Mouse (Mus musculus) hindbrain, postnatal 0 days (tissue): Measurements from ENCODE around the gene Fpr2. TPM values are rescaled to one million over a fixed set of nuclear protein-coding genes. Genes with fewer than 3 reads are reported as not detected.
A peak's percentile ranks its signal among the peaks of the same experiment; 100 is the strongest.

Experiments
- ATAC-seq: fragments of 200-750 bp; cut with Nextera tagmentation; 2 replicates; pipeline ENCODE4 v1.8.0; 2017; ENCODE audit warnings: mild to moderate bottlenecking, moderate TSS enrichment, moderate library complexity
- DNase-seq: peaks from one replicate; pipeline ENCODE4 v3.0.0-alpha.2; 2015; ENCODE audit warnings: low spot score
- H3K27ac ChIP-seq: fragments of 300-500 bp; sonication (generic); 2 replicates; pipeline ENCODE4 v1.5.1; 2014; ENCODE audit warnings: mild to moderate bottlenecking
- H3K27me3 ChIP-seq: fragments of 300-500 bp; sonication (generic); 2 replicates; pipeline ENCODE4 v1.6.1; 2014; ENCODE audit warnings: low read length, mixed read lengths; ENCODE audit not compliant: insufficient read depth
- H3K36me3 ChIP-seq: fragments of 300-500 bp; sonication (generic); 2 replicates; pipeline ENCODE4 v1.6.1; 2014; ENCODE audit warnings: low read length, mixed read lengths; ENCODE audit not compliant: insufficient read depth
- H3K4me1 ChIP-seq: fragments of 300-500 bp; sonication (generic); 2 replicates; pipeline ENCODE4 v1.6.1; 2014; ENCODE audit warnings: antibody characterized with exemption, low read length, mixed read lengths; ENCODE audit not compliant: insufficient read depth
- H3K4me2 ChIP-seq: fragments of 300-500 bp; sonication (generic); 2 replicates; pipeline ENCODE4 v1.6.1; 2014; ENCODE audit warnings: low read depth, mild to moderate bottlenecking, low read length, moderate library complexity, mixed read lengths
- H3K4me3 ChIP-seq: fragments of 300-500 bp; sonication (generic); 2 replicates; pipeline ENCODE4 v1.5.1; 2014; ENCODE audit warnings: low read length
- H3K9ac ChIP-seq: fragments of 300-500 bp; sonication (generic); replicated peaks from 2 replicates; pipeline ENCODE4 v1.6.1; 2014; ENCODE audit warnings: mild to moderate bottlenecking, low read length, moderate library complexity, mixed read lengths
- H3K9me3 ChIP-seq: fragments of 300-500 bp; sonication (generic); 2 replicates; pipeline ENCODE4 v1.6.1; 2016; ENCODE audit warnings: low read length, mixed read lengths
- CTCF ChIP-seq: IDR thresholded peaks from 2 replicates; pipeline ENCODE4 v1.5.1; 2016; ENCODE audit warnings: antibody characterized with exemption, control low read depth, low read depth
- WGBS: fragments of 180-500 bp; shearing (Covaris S2); extraction: QIAGEN DNeasy Blood & Tissue Kit; methylation state at CpG from one replicate; pipeline ENCODE4 v1.1.7; 2014; 5-methylcytosine and 5-hydroxymethylcytosine counted together
- polyA plus RNA-seq: library from polyadenylated mRNA; unstranded; fragments of >200 nt; fragmentation: Nextera tagmentation; extraction: Ambion mirVana; gene quantifications from 2 replicates; pipeline ENCODE4 v1.2.1, GENCODE M21; 2015
- total RNA-seq: library from RNA; depleted of rRNA; stranded (reverse); fragments of >200 nt; gene quantifications from 2 replicates; pipeline ENCODE4 v1.2.3, GENCODE M21; 2014

Fpr2 gene
- total and polyA plus RNA-seq, 2 experiments from 2014 or later = 0.41 TPM; not detected in 1

- no peaks in the 10 kb centered on the region; the same call in 1 of the 2 replicates for H3K36me3 ChIP-seq
- no peaks in the 10 kb centered on the region for H3K9me3 ChIP-seq
- no peak for DNase-seq
- no peak overlapping the region for H3K9ac ChIP-seq
- ATAC-seq = no peak
- H3K4me1 ChIP-seq = no peaks in the 10 kb centered on the region
- H3K27me3 ChIP-seq = no peaks in the 10 kb centered on the region
- 71% methylated on average over 10 of the region's 10 CpGs for WGBS
- H3K4me2 ChIP-seq = no peak overlapping the region
- H3K27ac ChIP-seq = no peak overlapping the region
- TF ChIP-seq CTCF = peak; percentile 40; the same call in 1 of the 2 replicates
- H3K4me3 ChIP-seq = no peak overlapping the region
Measured at GRCm38 (mm10) chr17:17845187-17846027, 42.2 kb upstream of the Fpr2 start.

DNA sequence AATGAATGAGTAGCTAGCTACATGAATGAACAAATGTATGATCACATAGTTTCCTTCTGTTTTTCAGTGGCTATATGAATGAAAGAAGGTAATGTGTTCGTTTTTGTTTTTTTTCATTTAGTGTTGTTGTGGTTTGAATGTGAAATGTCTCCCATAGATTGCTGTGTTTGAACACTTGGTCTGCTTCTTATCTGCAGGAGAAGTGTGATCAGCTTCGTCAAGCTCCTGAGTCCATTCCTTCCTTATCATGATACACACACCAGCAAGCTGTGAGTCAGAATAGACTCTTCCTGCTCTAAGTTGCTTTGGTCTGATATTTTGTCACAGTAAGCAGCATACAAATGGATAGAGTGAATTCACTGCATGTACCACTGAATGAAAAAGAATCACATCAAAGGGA lies 38.6 kb upstream of the Fpr2 start:
- WGBS = 76% methylated on average over 2 of the region's 2 CpGs
- H3K27ac ChIP-seq = no peak overlapping the region
- DNase-seq (no peak), ATAC-seq (no peak)
- H3K27me3 ChIP-seq = no peaks in the 10 kb centered on the region
- H3K4me2 ChIP-seq = no peak overlapping the region
- no peaks in the 10 kb centered on the region for H3K36me3 ChIP-seq
- no peak for TF ChIP-seq CTCF
- H3K9ac ChIP-seq = no peak overlapping the region
- H3K4me3 ChIP-seq = no peak overlapping the region
- no peaks in the 10 kb centered on the region for H3K4me1 ChIP-seq
- no peaks in the 10 kb centered on the region for H3K9me3 ChIP-seq

- no peaks in the 10 kb centered on the region for H3K36me3 ChIP-seq
- H3K4me3 ChIP-seq = peak overlapping the region; percentile 33
- H3K4me2 ChIP-seq = peak overlapping the region; percentile 52
- H3K27me3 ChIP-seq = no peaks in the 10 kb centered on the region
- no peaks in the 10 kb centered on the region for H3K4me1 ChIP-seq
- WGBS = 26% methylated on average over 55 of the region's 55 CpGs
- TF ChIP-seq CTCF = peak; percentile 17; the same call in 1 of the 2 replicates
- ATAC-seq (peak; percentile 64), DNase-seq (peak; percentile 38)
- no peaks in the 10 kb centered on the region for H3K9me3 ChIP-seq
- H3K9ac ChIP-seq = peak overlapping the region; percentile 44
- H3K27ac ChIP-seq = no peak overlapping the region; the same call in 1 of the 2 replicates
Measured at GRCm38 (mm10) chr17:17849906-17850712, 37.5 kb upstream of the Fpr2 start.

DNA sequence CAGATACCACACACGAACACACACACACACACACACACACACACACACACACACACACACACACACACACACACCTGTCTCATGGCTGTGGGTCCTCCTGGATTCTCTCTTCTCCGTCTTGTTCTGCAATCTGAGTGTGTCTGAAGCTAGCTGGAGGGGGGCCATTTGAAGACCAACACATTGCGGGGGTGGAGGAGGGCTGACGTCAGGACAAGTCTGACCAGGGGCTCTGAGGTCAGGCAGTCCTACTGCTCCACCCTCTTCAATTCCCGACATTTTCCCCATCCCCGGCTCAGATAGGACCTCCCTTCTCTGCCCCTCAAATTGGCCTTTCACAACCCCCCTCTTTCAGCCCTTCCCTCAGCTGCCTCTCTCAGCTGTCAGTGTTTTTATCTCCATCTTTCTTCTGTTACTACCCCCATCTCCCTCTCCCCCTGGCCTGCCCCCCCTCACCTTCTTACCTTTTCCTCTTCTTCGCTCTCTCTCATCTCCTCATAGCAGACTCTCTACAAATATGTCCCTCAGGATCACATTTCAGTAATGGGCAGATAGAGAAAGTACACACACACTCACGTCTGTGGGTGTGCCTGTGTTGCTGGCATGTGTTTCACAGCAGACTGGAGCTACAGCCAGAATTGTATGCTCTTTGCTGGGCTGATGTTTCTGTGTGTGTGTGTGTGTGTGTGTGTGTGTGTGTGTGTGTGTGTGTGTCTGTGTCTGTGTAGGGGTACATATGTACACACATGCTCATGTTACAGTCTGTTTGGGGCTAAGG lies 32.4 kb upstream of the Fpr2 start, which contains the start of gene Has1:
Gene Has1, minus strand, starts transcription at position 142 of the 775 bp plus-strand sequence.
- H3K9ac ChIP-seq = no peak within 1 kb of the TSS
- no peak for TF ChIP-seq CTCF
- no peaks in the 10 kb centered on the region for H3K4me1 ChIP-seq
- no peak for DNase-seq
- H3K9me3 ChIP-seq = no peaks in the 10 kb centered on the region
- ATAC-seq = peak; percentile 8; the same call in 1 of the 2 replicates
- 62% methylated on average over 8 of the region's 8 CpGs for WGBS
- H3K27me3 ChIP-seq = no peaks in the 10 kb centered on the region
- no peak within 1 kb of the TSS for H3K27ac ChIP-seq
- no peak within 1 kb of the TSS for H3K4me2 ChIP-seq
- H3K36me3 ChIP-seq = no peaks in the 10 kb centered on the region
- H3K4me3 ChIP-seq = no peak within 1 kb of the TSS

DNA sequence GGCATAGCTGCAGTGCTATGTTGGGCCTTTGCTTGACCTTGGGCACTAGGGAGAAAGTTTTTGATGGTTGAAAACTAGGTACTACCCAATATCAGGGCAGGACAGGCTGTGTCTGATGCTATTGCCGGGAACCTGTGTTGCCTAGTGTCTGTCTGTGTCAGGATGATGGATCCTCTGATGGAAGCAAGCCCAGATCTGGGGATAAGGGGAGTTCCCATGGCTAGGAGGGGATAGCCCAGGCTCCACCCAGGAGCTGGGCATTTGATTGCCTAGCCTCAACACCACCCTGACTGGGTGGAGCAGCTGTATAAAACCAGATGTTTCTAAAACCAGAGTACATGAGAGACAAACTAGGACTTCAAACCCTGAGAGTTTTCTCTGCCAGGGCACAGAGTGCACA lies 31.0 kb upstream of the Fpr2 start:
- no peak overlapping the region for H3K9ac ChIP-seq

GRCm38 (mm10) chr17:17857446-17857845 lies 30.2 kb upstream of the Fpr2 start:
- Histone ChIP-seq H3K4me3 (no peak overlapping the region), H3K4me1 (no peaks in the 10 kb centered on the region), H3K36me3 (no peaks in the 10 kb centered on the region), H3K27me3 (no peaks in the 10 kb centered on the region), H3K9ac (no peak overlapping the region), H3K9me3 (no peaks in the 10 kb centered on the region), H3K4me2 (no peak overlapping the region), H3K27ac (no peak overlapping the region)
- 93% methylated on average over 1 of the region's 1 CpGs for WGBS
- ATAC-seq (no peak), DNase-seq (no peak)
- no peak for TF ChIP-seq CTCF

More for the DNA sequence above, 31.0 kb upstream of the Fpr2 start:
- Histone ChIP-seq H3K27me3 (no peaks in the 10 kb centered on the region), H3K4me3 (no peak overlapping the region), H3K27ac (no peak overlapping the region), H3K4me1 (no peaks in the 10 kb centered on the region), H3K9me3 (no peaks in the 10 kb centered on the region), H3K4me2 (no peak overlapping the region), H3K36me3 (no peaks in the 10 kb centered on the region)
- 69% methylated on average over 1 of the region's 1 CpGs for WGBS
- no peak for TF ChIP-seq CTCF
- DNase-seq (no peak), ATAC-seq (no peak)
